Mouse (Mus musculus) heart, embryonic 11.5 days (tissue): Measurements from ENCODE around the gene Fam136a. TPM values are rescaled to one million over a fixed set of nuclear protein-coding genes. Genes with fewer than 3 reads are reported as not detected.
A peak's percentile ranks its signal among the peaks of the same experiment; 100 is the strongest.

ENCODE experiments used
- ATAC-seq: fragments of 200-750 bp; cut with Nextera tagmentation; replicated peaks from 2 replicates; pipeline ENCODE4 v1.8.0; 2017; ENCODE audit warnings: moderate library complexity; ENCODE audit not compliant: insufficient number of reproducible peaks, low FRiP score, low TSS enrichment
- H3K27ac ChIP-seq: fragments of 300-500 bp; sonication (generic); 2 replicates; pipeline ENCODE4 v1.5.1; 2014; ENCODE audit warnings: mild to moderate bottlenecking, low read depth, low read length
- H3K27me3 ChIP-seq: fragments of 300-500 bp; sonication (generic); 2 replicates; pipeline ENCODE4 v1.6.1; 2014; ENCODE audit warnings: mild to moderate bottlenecking, low read length, mixed read lengths; ENCODE audit not compliant: control insufficient read depth, insufficient read depth
- H3K36me3 ChIP-seq: fragments of 300-500 bp; sonication (generic); 2 replicates; pipeline ENCODE4 v1.6.1; 2014; ENCODE audit warnings: mild to moderate bottlenecking, low read length, moderate library complexity, mixed read lengths; ENCODE audit not compliant: control insufficient read depth, insufficient read depth
- H3K4me1 ChIP-seq: fragments of 300-500 bp; sonication (generic); 2 replicates; pipeline ENCODE4 v1.6.1; 2014; ENCODE audit warnings: low read length; ENCODE audit not compliant: control insufficient read depth, insufficient read depth
- H3K4me2 ChIP-seq: fragments of 300-500 bp; sonication (generic); 2 replicates; pipeline ENCODE4 v1.6.1; 2014; ENCODE audit warnings: mild to moderate bottlenecking, moderate library complexity
- H3K4me3 ChIP-seq: fragments of 300-500 bp; sonication (generic); 2 replicates; pipeline ENCODE4 v1.5.1; 2014; ENCODE audit warnings: low read depth, low read length
- H3K9ac ChIP-seq: fragments of 300-500 bp; sonication (generic); 2 replicates; pipeline ENCODE4 v1.6.1; 2014; ENCODE audit warnings: mild to moderate bottlenecking, low read depth, low read length, moderate library complexity
- H3K9me3 ChIP-seq: fragments of 300-500 bp; sonication (generic); replicated peaks from 2 replicates; pipeline ENCODE4 v1.6.1; 2016; ENCODE audit warnings: low read length; ENCODE audit not compliant: control insufficient read depth
- WGBS: fragments of 180-500 bp; shearing (Covaris S2); extraction: QIAGEN DNeasy Blood & Tissue Kit; methylation state at CpG from one replicate; pipeline ENCODE4 v1.1.7; 2014; ENCODE audit not compliant: insufficient replicate concordance; 5-methylcytosine and 5-hydroxymethylcytosine counted together
- polyA plus RNA-seq: library from polyadenylated mRNA; unstranded; fragments of >200 nt; fragmentation: Nextera tagmentation; extraction: Ambion mirVana; gene quantifications from 2 replicates; pipeline ENCODE4 v1.2.1, GENCODE M21; 2014

The Fam136a gene
- polyA plus RNA-seq, 1 experiment from 2014 or later: 127 TPM

DNA sequence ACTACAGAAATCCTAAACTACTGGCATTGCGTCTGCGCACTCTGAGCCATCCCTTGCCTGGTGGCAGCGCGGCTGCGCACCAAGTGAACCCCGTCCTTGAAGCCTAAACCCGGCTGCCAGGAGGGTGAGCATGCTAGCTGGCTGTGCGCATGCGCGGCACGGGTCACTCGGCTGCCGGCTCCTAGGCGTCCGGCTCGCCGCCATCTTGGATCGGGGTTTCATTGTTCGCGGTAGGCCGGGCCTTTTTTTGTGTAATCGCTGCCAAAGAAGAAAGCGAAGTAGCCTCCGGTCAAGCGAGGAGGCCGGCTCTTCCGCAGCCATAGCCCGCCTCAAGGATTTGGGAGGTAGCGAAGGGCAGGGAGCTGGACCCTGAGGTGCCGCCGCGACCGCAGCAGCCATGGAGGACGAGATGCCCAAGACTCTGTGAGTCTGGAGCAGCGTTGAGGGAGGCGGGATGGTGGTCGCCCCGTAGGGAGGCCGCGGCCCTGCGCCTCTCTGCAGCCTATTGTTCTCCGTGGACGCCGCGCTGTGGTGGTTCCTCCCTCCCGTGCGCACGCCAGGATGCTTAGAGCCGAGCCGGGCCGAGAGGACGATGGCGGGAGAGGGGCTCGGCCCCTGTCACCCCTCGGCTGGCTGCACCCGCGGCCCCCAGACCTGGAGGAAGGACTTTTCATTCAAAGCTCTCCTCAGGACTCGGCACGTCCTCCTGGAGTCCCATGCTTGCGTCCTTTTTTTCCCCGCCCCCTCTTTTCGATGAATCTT lies 38.8 kb downstream of the Fam136a start, which contains the start of gene Tia1:
Gene Tia1 (plus strand): TSS at position 120 of the 762 bp plus-strand sequence.
- Histone ChIP-seq H3K27ac (peak within 1 kb of the TSS; percentile 100), H3K36me3 (no peaks in the 10 kb centered on the region), H3K4me1 (peaks cover 3% of the 10 kb centered on the region; the same call in 1 of the 2 replicates), H3K4me3 (peak within 1 kb of the TSS; percentile 83), H3K9me3 (no peaks in the 10 kb centered on the region), H3K9ac (peak within 1 kb of the TSS; percentile 98), H3K4me2 (peak within 1 kb of the TSS; percentile 65), H3K27me3 (no peaks in the 10 kb centered on the region)
- WGBS: under 1% methylated on average over 62 of the region's 62 CpGs
- ATAC-seq: peak; percentile 97

DNA sequence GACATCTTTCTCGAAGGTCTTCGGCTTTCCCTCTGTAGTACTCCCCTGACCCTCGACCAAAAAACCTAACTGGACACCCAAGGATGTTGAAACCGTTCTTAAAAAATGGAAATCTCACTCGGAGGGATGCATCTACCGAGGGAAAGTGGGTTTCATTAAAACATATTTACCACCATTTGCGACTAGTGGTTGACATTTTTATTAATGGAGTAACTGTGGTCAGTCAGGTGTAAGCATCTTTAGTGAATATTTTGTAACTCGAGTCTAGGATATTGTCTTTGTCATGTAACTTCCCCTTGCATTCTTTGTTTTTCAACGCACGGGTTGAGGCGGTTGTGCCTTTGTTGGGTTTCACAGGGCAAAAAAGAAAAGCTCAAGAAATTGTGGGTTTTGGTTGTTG lies 39.5 kb downstream of the Fam136a start:
- WGBS: 1% methylated on average over 11 of the region's 11 CpGs
- H3K36me3 ChIP-seq: no peaks in the 10 kb centered on the region
- no peaks in the 10 kb centered on the region for H3K27me3 ChIP-seq
- peak overlapping the region; percentile 83 for H3K4me3 ChIP-seq
- peak overlapping the region; percentile 65 for H3K4me2 ChIP-seq
- no peak for ATAC-seq
- no peaks in the 10 kb centered on the region for H3K9me3 ChIP-seq
- H3K4me1 ChIP-seq: peaks cover 3% of the 10 kb centered on the region; the same call in 1 of the 2 replicates
- peak overlapping the region; percentile 100 for H3K27ac ChIP-seq
- peak overlapping the region; percentile 98 for H3K9ac ChIP-seq

DNA sequence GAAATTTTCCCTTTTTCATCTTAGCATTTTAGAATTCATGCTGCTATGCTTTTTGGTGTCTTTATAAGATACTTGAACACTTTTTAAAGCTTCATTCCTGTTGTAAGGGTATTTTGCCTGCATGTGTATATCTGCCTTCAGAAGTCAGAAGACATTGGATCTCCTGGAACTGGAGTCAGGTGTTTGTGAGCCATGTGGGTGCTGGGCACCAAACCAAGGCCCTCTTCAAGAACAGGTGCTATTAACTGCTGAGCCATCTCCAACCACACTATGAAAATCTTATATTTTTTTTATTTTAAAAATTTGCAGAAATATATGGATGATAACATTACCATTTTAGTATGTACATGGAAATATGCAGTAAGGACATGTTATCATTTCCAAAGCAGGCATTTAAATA lies 40.9 kb downstream of the Fam136a start:
- no peak for ATAC-seq
- peaks cover 3% of the 10 kb centered on the region; the same call in 1 of the 2 replicates for H3K4me1 ChIP-seq
- H3K36me3 ChIP-seq: no peaks in the 10 kb centered on the region
- no peak overlapping the region for H3K4me3 ChIP-seq
- H3K9me3 ChIP-seq: no peaks in the 10 kb centered on the region
- H3K9ac ChIP-seq: no peak overlapping the region
- H3K27ac ChIP-seq: no peak overlapping the region
- no peaks in the 10 kb centered on the region for H3K27me3 ChIP-seq
- peak overlapping the region; percentile 42; the same call in 1 of the 2 replicates for H3K4me2 ChIP-seq

DNA sequence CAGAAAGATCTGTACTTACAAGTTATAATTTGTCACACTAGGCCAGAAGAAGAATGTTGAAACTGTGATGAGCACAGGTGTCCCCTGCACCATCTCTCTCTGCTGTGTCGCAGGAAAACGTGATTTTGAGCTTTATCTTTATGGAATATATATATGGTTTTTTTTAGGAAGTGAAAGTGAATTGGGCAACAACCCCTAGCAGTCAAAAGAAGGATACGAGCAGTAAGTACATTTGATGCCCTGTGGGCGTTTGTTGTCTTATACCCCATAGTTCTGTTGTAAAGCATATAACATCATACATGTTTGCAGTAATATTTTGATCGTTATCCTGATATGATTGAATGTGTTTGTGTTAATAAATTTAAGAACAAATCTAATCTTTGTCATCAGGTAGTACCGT lies 53.3 kb downstream of the Fam136a start:
- 88% methylated on average over 6 of the region's 6 CpGs for WGBS
- H3K4me1 ChIP-seq: no peaks in the 10 kb centered on the region

DNA sequence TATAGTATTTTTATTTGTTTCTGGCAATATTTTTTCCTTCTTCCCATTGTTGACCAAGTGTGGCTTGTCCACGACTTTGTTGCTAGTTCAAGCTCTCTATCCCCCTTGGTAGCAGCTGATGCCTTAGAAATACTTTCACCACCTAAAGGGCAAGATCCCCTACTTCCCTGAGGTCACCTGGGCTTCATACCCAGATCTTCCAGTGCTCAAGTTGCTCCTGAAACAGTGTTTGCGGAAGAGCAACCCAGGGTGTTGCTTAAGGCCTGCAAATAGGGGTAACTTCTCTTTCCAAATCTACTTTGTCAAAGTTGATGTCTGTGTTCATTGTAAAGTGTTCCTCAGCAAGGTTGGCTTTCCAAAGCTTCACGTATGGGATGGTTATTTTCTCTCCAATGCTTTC lies 53.8 kb downstream of the Fam136a start:
- H3K4me1 ChIP-seq: no peaks in the 10 kb centered on the region
- H3K27ac ChIP-seq: no peak overlapping the region
- peaks cover 33% of the 10 kb centered on the region for H3K36me3 ChIP-seq
- no peaks in the 10 kb centered on the region for H3K9me3 ChIP-seq
- no peak overlapping the region for H3K4me2 ChIP-seq
- H3K9ac ChIP-seq: no peak overlapping the region
- H3K4me3 ChIP-seq: no peak overlapping the region
- H3K27me3 ChIP-seq: no peaks in the 10 kb centered on the region
- no peak for ATAC-seq
- WGBS: 85% methylated on average over 3 of the region's 3 CpGs

More for the DNA sequence above, 53.3 kb downstream of the Fam136a start:
- Histone ChIP-seq H3K9me3 (no peaks in the 10 kb centered on the region), H3K9ac (no peak overlapping the region), H3K4me3 (no peak overlapping the region), H3K4me2 (no peak overlapping the region), H3K27me3 (no peaks in the 10 kb centered on the region), H3K36me3 (peaks cover 33% of the 10 kb centered on the region), H3K27ac (no peak overlapping the region)
- ATAC-seq: no peak

Other genes starting within 250 kb of the Fam136a start
- 3.0 and 4.1 TPM in 2 replicates for gene Tgfa, start 170.4 kb upstream of the Fam136a start, polyA plus RNA-seq
- gene Snrpg, start 5.7 kb downstream of the Fam136a start, polyA plus RNA-seq: 389 and 393 TPM in 2 replicates
- gene Pcyox1, start 31.5 kb downstream of the Fam136a start, polyA plus RNA-seq: 50.0 and 52.6 TPM in 2 replicates
- 144 and 146 TPM in 2 replicates for gene Tia1, start 38.6 kb downstream of the Fam136a start, polyA plus RNA-seq
- gene Gm44790, start 61.0 kb downstream of the Fam136a start, polyA plus RNA-seq: not detected in 2 replicates
- 15.2 and 16.7 TPM in 2 replicates for gene C87436, start 72.7 kb downstream of the Fam136a start, polyA plus RNA-seq
- gene Pcbp1, start 160.7 kb downstream of the Fam136a start, polyA plus RNA-seq: 312 and 348 TPM in 2 replicates